Mouse (Mus musculus): ENCODE data around the gene Ccl4. TPM values are rescaled to one million over a fixed set of nuclear protein-coding genes. Genes with fewer than 3 reads are reported as not detected.

Gene Ccl4
- polyA plus RNA-seq, 1 experiment from 2014 or later: 0.85 TPM

GRCm38 (mm10) chr11:83689918-83690317 is 27.5 kb downstream of the Ccl4 start:
- 39% methylated on average over 1 of the region's 1 CpGs for WGBS (ENCODE audit: insufficient replicate concordance)
- ATAC-seq: no peak
- Histone ChIP-seq H3K27ac (no peak overlapping the region), H3K36me3 (no peaks in the 10 kb centered on the region), H3K9ac (no peak overlapping the region), H3K27me3 (replicated peaks) (no peaks in the 10 kb centered on the region), H3K9me3 (replicated peaks) (no peaks in the 10 kb centered on the region), H3K4me2 (no peak overlapping the region), H3K4me3 (no peak overlapping the region), H3K4me1 (no peaks in the 10 kb centered on the region)

GRCm38 (mm10) chr11:83692008-83692407 is 29.6 kb downstream of the Ccl4 start:
- 26% methylated on average over 1 of the region's 1 CpGs for WGBS (ENCODE audit: insufficient replicate concordance)
- H3K4me1 ChIP-seq: no peaks in the 10 kb centered on the region
- no peak for ATAC-seq
- H3K27me3 ChIP-seq (replicated peaks): no peaks in the 10 kb centered on the region
- H3K9me3 ChIP-seq (replicated peaks): no peaks in the 10 kb centered on the region
- no peak overlapping the region for H3K27ac ChIP-seq
- no peak overlapping the region for H3K9ac ChIP-seq
- no peak overlapping the region for H3K4me3 ChIP-seq
- no peak overlapping the region for H3K4me2 ChIP-seq
- no peaks in the 10 kb centered on the region for H3K36me3 ChIP-seq

- no peak within 1 kb of the TSS for H3K4me2 ChIP-seq
- WGBS (ENCODE audit: insufficient replicate concordance): 21% methylated on average over 1 of the region's 1 CpGs
Observed at GRCm38 (mm10) chr11:83703705-83704104, 41.3 kb downstream of the Ccl4 start, which contains the start of gene Wfdc17. Gene Wfdc17 (plus strand): TSS chr11:83703991.

GRCm38 (mm10) chr11:83708715-83709114 is 46.3 kb downstream of the Ccl4 start, which contains the start of gene Wfdc18:
Gene Wfdc18 (plus strand): TSS chr11:83709015.
- no peak for ATAC-seq
- Histone ChIP-seq H3K4me1 (no peaks in the 10 kb centered on the region), H3K9me3 (replicated peaks) (no peaks in the 10 kb centered on the region), H3K36me3 (no peaks in the 10 kb centered on the region), H3K27me3 (replicated peaks) (no peaks in the 10 kb centered on the region), H3K4me3 (no peak within 1 kb of the TSS), H3K9ac (no peak within 1 kb of the TSS), H3K4me2 (no peak within 1 kb of the TSS), H3K27ac (no peak within 1 kb of the TSS)
- WGBS (ENCODE audit: insufficient replicate concordance): 58% methylated on average over 4 of the region's 4 CpGs

More at GRCm38 (mm10) chr11:83703705-83704104, 41.3 kb downstream of the Ccl4 start, which contains the start of gene Wfdc17:
- H3K4me3 ChIP-seq: no peak within 1 kb of the TSS
- no peak within 1 kb of the TSS for H3K27ac ChIP-seq
- no peaks in the 10 kb centered on the region for H3K4me1 ChIP-seq
- H3K9ac ChIP-seq: no peak within 1 kb of the TSS
- no peaks in the 10 kb centered on the region for H3K9me3 ChIP-seq (replicated peaks)
- no peaks in the 10 kb centered on the region for H3K36me3 ChIP-seq
- H3K27me3 ChIP-seq (replicated peaks): no peaks in the 10 kb centered on the region
- ATAC-seq: no peak

- Histone ChIP-seq H3K4me2 (no peak overlapping the region), H3K27ac (no peak overlapping the region), H3K36me3 (no peaks in the 10 kb centered on the region), H3K9ac (no peak overlapping the region), H3K27me3 (replicated peaks) (no peaks in the 10 kb centered on the region), H3K9me3 (replicated peaks) (no peaks in the 10 kb centered on the region), H3K4me1 (no peaks in the 10 kb centered on the region), H3K4me3 (no peak overlapping the region)
- 73% methylated on average over 5 of the region's 5 CpGs for WGBS (ENCODE audit: insufficient replicate concordance)
- ATAC-seq: no peak
Observed at GRCm38 (mm10) chr11:83709683-83710082, 47.3 kb downstream of the Ccl4 start.

GRCm38 (mm10) chr11:83712671-83713070 is 50.3 kb downstream of the Ccl4 start:
- no peak overlapping the region for H3K4me3 ChIP-seq
- no peak overlapping the region for H3K4me2 ChIP-seq
- H3K36me3 ChIP-seq: no peaks in the 10 kb centered on the region
- no peak overlapping the region for H3K9ac ChIP-seq
- no peak for ATAC-seq
- H3K27me3 ChIP-seq (replicated peaks): no peaks in the 10 kb centered on the region
- no peak overlapping the region for H3K27ac ChIP-seq
- no peaks in the 10 kb centered on the region for H3K9me3 ChIP-seq (replicated peaks)
- 57% methylated on average over 1 of the region's 1 CpGs for WGBS (ENCODE audit: insufficient replicate concordance)
- no peaks in the 10 kb centered on the region for H3K4me1 ChIP-seq

GRCm38 (mm10) chr11:83713925-83714324 is 51.5 kb downstream of the Ccl4 start:
- 28% methylated on average over 2 of the region's 2 CpGs for WGBS (ENCODE audit: insufficient replicate concordance)
- Histone ChIP-seq H3K27me3 (replicated peaks) (no peaks in the 10 kb centered on the region), H3K9me3 (replicated peaks) (no peaks in the 10 kb centered on the region), H3K4me3 (no peak overlapping the region), H3K27ac (no peak overlapping the region), H3K4me1 (no peaks in the 10 kb centered on the region), H3K4me2 (no peak overlapping the region), H3K9ac (no peak overlapping the region), H3K36me3 (no peaks in the 10 kb centered on the region)
- ATAC-seq: no peak

Other genes starting within 250 kb of the Ccl4 start
- not detected in 2 replicates for gene Gas2l2, start 233.1 kb upstream of the Ccl4 start, polyA plus RNA-seq (2016; fragmentation: Nextera tagmentation; extraction: Ambion mirVana)
- 0.22 and 0.70 TPM in 2 replicates for gene 1700020L24Rik, start 224.9 kb upstream of the Ccl4 start, polyA plus RNA-seq (2016; fragmentation: Nextera tagmentation; extraction: Ambion mirVana)
- gene Mmp28, start 199.5 kb upstream of the Ccl4 start, polyA plus RNA-seq (2016; fragmentation: Nextera tagmentation; extraction: Ambion mirVana): 0.24 and 0.31 TPM in 2 replicates
- gene Taf15, start 189.5 kb upstream of the Ccl4 start, polyA plus RNA-seq (2016; fragmentation: Nextera tagmentation; extraction: Ambion mirVana): 5.7 and 6.1 TPM in 2 replicates
- gene Heatr9, start 140.4 kb upstream of the Ccl4 start, polyA plus RNA-seq (2016; fragmentation: Nextera tagmentation; extraction: Ambion mirVana): not detected in 2 replicates
- 0.33 TPM in 1 of 2 replicates, not detected in the other for gene Ccl5, start 132.1 kb upstream of the Ccl4 start, polyA plus RNA-seq (2016; fragmentation: Nextera tagmentation; extraction: Ambion mirVana)
- 9.7 and 11.9 TPM in 2 replicates for gene Ccl9, start 83.9 kb upstream of the Ccl4 start, polyA plus RNA-seq (2016; fragmentation: Nextera tagmentation; extraction: Ambion mirVana)
- gene Ccl6, start 69.5 kb upstream of the Ccl4 start, polyA plus RNA-seq (2016; fragmentation: Nextera tagmentation; extraction: Ambion mirVana): 8.0 and 8.8 TPM in 2 replicates
- not detected in 2 replicates for gene Rpl9-ps1, start 17.0 kb upstream of the Ccl4 start, polyA plus RNA-seq (2016; fragmentation: Nextera tagmentation; extraction: Ambion mirVana)
- 1.6 and 2.0 TPM in 2 replicates for gene Ccl3, start 13.2 kb upstream of the Ccl4 start, polyA plus RNA-seq (2016; fragmentation: Nextera tagmentation; extraction: Ambion mirVana)
- 4.5 and 6.1 TPM in 2 replicates for gene Wfdc17, start 41.4 kb downstream of the Ccl4 start, polyA plus RNA-seq (2016; fragmentation: Nextera tagmentation; extraction: Ambion mirVana)
- not detected in 2 replicates for gene Wfdc18, start 46.4 kb downstream of the Ccl4 start, polyA plus RNA-seq (2016; fragmentation: Nextera tagmentation; extraction: Ambion mirVana)
- 3.3 and 4.1 TPM in 2 replicates for gene Wfdc21, start 84.4 kb downstream of the Ccl4 start, polyA plus RNA-seq (2016; fragmentation: Nextera tagmentation; extraction: Ambion mirVana)
- 9.7 and 10.4 TPM in 2 replicates for gene Heatr6, start 91.1 kb downstream of the Ccl4 start, polyA plus RNA-seq (2016; fragmentation: Nextera tagmentation; extraction: Ambion mirVana)
- 2.2 and 2.5 TPM in 2 replicates for gene Hnf1b, start 187.5 kb downstream of the Ccl4 start, polyA plus RNA-seq (2016; fragmentation: Nextera tagmentation; extraction: Ambion mirVana)

Measured in liver, embryonic 12.5 days (tissue).